Mouse (Mus musculus) heart, embryonic 15.5 days (tissue): ENCODE measurements around the gene P4ha2. TPM values are rescaled to one million over a fixed set of nuclear protein-coding genes. Genes with fewer than 3 reads are reported as not detected.

Experiments
- ATAC-seq: fragments of 200-750 bp; cut with Nextera tagmentation; replicated peaks from 2 replicates; pipeline ENCODE4 v1.8.0; 2017; ENCODE audit warnings: low read depth, moderate TSS enrichment; ENCODE audit not compliant: insufficient number of reproducible peaks, insufficient read depth, low FRiP score
- H3K27ac ChIP-seq: fragments of 300-500 bp; sonication (generic); 2 replicates; pipeline ENCODE4 v1.5.1; 2015; ENCODE audit warnings: mild to moderate bottlenecking, inconsistent platforms
- H3K27me3 ChIP-seq: fragments of 300-500 bp; sonication (generic); 2 replicates; pipeline ENCODE4 v1.6.1; 2015; ENCODE audit warnings: inconsistent platforms
- H3K36me3 ChIP-seq: fragments of 300-500 bp; sonication (generic); 2 replicates; pipeline ENCODE4 v1.6.1; 2015; ENCODE audit warnings: mild to moderate bottlenecking, inconsistent platforms
- H3K4me1 ChIP-seq: fragments of 300-500 bp; sonication (generic); replicated peaks from 2 replicates; pipeline ENCODE4 v1.6.1; 2015; ENCODE audit warnings: inconsistent platforms
- H3K4me2 ChIP-seq: fragments of 300-500 bp; sonication (generic); 2 replicates; pipeline ENCODE4 v1.6.1; 2015; ENCODE audit warnings: inconsistent platforms, mild to moderate bottlenecking, moderate library complexity
- H3K4me3 ChIP-seq: fragments of 300-500 bp; sonication (generic); 2 replicates; pipeline ENCODE4 v1.5.1; 2015; ENCODE audit warnings: mild to moderate bottlenecking, inconsistent platforms
- H3K9ac ChIP-seq: fragments of 300-500 bp; sonication (generic); 2 replicates; pipeline ENCODE4 v1.6.1; 2015; ENCODE audit warnings: mild to moderate bottlenecking, inconsistent platforms
- H3K9me3 ChIP-seq: fragments of 300-500 bp; sonication (generic); replicated peaks from 2 replicates; pipeline ENCODE4 v1.6.1; 2016; ENCODE audit warnings: inconsistent platforms
- WGBS: fragments of 180-500 bp; shearing (Covaris S2); methylation state at CpG from one replicate; pipeline ENCODE4 v1.1.7; 2015; ENCODE audit warnings: mixed read lengths; 5-methylcytosine and 5-hydroxymethylcytosine counted together
- polyA plus RNA-seq: library from polyadenylated mRNA; unstranded; fragments of >200 nt; fragmentation: Nextera tagmentation; extraction: Ambion mirVana; gene quantifications from 2 replicates; pipeline ENCODE4 v1.2.1, GENCODE M21; 2015

Gene P4ha2
- 46.0 and 54.6 TPM in 2 replicates for polyA plus RNA-seq

GRCm38 (mm10) chr11:54100045-54100691 lies at the start of gene P4ha2:
Gene P4ha2, plus strand, starts transcription at chr11:54100095.
- no peaks in the 10 kb centered on the region for H3K9me3 ChIP-seq
- H3K36me3 ChIP-seq, result no peaks in the 10 kb centered on the region
- peak within 1 kb of the TSS; percentile 81 for H3K4me3 ChIP-seq
- peaks cover 35% of the 10 kb centered on the region for H3K4me1 ChIP-seq
- peaks cover 7% of the 10 kb centered on the region for H3K27me3 ChIP-seq
- no peak for ATAC-seq
- peak within 1 kb of the TSS; percentile 98 for H3K4me2 ChIP-seq
- peak within 1 kb of the TSS; percentile 26; the same call in 1 of the 2 replicates for H3K27ac ChIP-seq
- WGBS, result 54% methylated on average over 10 of the region's 10 CpGs
- H3K9ac ChIP-seq, result peak within 1 kb of the TSS; percentile 75

- WGBS, result 77% methylated on average over 2 of the region's 2 CpGs
- no peak overlapping the region for H3K9ac ChIP-seq
- H3K4me1 ChIP-seq, result no peaks in the 10 kb centered on the region
- no peak overlapping the region for H3K4me2 ChIP-seq
- no peaks in the 10 kb centered on the region for H3K27me3 ChIP-seq
- no peaks in the 10 kb centered on the region for H3K9me3 ChIP-seq
- H3K4me3 ChIP-seq, result no peak overlapping the region
- ATAC-seq, result no peak
- no peak overlapping the region for H3K27ac ChIP-seq
- no peaks in the 10 kb centered on the region for H3K36me3 ChIP-seq
Measured at GRCm38 (mm10) chr11:54050205-54050604, 49.7 kb upstream of the P4ha2 start.

- H3K4me1 ChIP-seq, result no peaks in the 10 kb centered on the region
- no peak overlapping the region for H3K4me3 ChIP-seq
- H3K4me2 ChIP-seq, result no peak overlapping the region
- H3K27ac ChIP-seq, result no peak overlapping the region
- H3K9me3 ChIP-seq, result no peaks in the 10 kb centered on the region
- no peak for ATAC-seq
- H3K27me3 ChIP-seq, result 0 out of 2 replicates have a peak, but pooled peaks cover 4% of the 10 kb centered on the region
- no peak overlapping the region for H3K9ac ChIP-seq
- no peaks in the 10 kb centered on the region for H3K36me3 ChIP-seq
- 82% methylated on average over 7 of the region's 7 CpGs for WGBS
Measured at GRCm38 (mm10) chr11:54051161-54051560, 48.7 kb upstream of the P4ha2 start.

GRCm38 (mm10) chr11:54052128-54052527 lies 47.8 kb upstream of the P4ha2 start:
- Histone ChIP-seq H3K4me2 (no peak overlapping the region), H3K9me3 (no peaks in the 10 kb centered on the region), H3K4me1 (no peaks in the 10 kb centered on the region), H3K27ac (no peak overlapping the region), H3K27me3 (0 out of 2 replicates have a peak, but pooled peaks cover 4% of the 10 kb centered on the region), H3K4me3 (no peak overlapping the region), H3K9ac (no peak overlapping the region), H3K36me3 (no peaks in the 10 kb centered on the region)
- no peak for ATAC-seq
- WGBS, result 85% methylated on average over 5 of the region's 5 CpGs

GRCm38 (mm10) chr11:54053090-54053489 lies 46.8 kb upstream of the P4ha2 start:
- peaks cover 2% of the 10 kb centered on the region for H3K4me1 ChIP-seq
- 71% methylated on average over 7 of the region's 7 CpGs for WGBS
- H3K36me3 ChIP-seq, result no peaks in the 10 kb centered on the region
- H3K4me2 ChIP-seq, result no peak overlapping the region
- H3K27ac ChIP-seq, result no peak overlapping the region
- ATAC-seq, result no peak
- 0 out of 2 replicates have a peak, but pooled peaks cover 4% of the 10 kb centered on the region for H3K27me3 ChIP-seq
- H3K4me3 ChIP-seq, result no peak overlapping the region
- H3K9me3 ChIP-seq, result no peaks in the 10 kb centered on the region
- H3K9ac ChIP-seq, result no peak overlapping the region

GRCm38 (mm10) chr11:54054257-54054656 lies 45.6 kb upstream of the P4ha2 start:
- Histone ChIP-seq H3K9ac (no peak overlapping the region), H3K4me3 (no peak overlapping the region), H3K4me2 (no peak overlapping the region), H3K4me1 (peaks cover 13% of the 10 kb centered on the region), H3K27ac (no peak overlapping the region), H3K36me3 (no peaks in the 10 kb centered on the region), H3K9me3 (no peaks in the 10 kb centered on the region), H3K27me3 (0 out of 2 replicates have a peak, but pooled peaks cover 4% of the 10 kb centered on the region)
- ATAC-seq, result no peak
- 33% methylated on average over 6 of the region's 6 CpGs for WGBS

GRCm38 (mm10) chr11:54056132-54056531 lies 43.8 kb upstream of the P4ha2 start:
- peaks cover 30% of the 10 kb centered on the region for H3K4me1 ChIP-seq
- H3K9me3 ChIP-seq, result no peaks in the 10 kb centered on the region
- no peak overlapping the region for H3K9ac ChIP-seq
- H3K27me3 ChIP-seq, result 0 out of 2 replicates have a peak, but pooled peaks cover 9% of the 10 kb centered on the region
- H3K36me3 ChIP-seq, result no peaks in the 10 kb centered on the region
- no peak for ATAC-seq
- 70% methylated on average over 8 of the region's 8 CpGs for WGBS
- no peak overlapping the region for H3K27ac ChIP-seq
- H3K4me2 ChIP-seq, result no peak overlapping the region
- H3K4me3 ChIP-seq, result no peak overlapping the region

- Histone ChIP-seq H3K4me2 (no peak overlapping the region), H3K36me3 (no peaks in the 10 kb centered on the region), H3K4me3 (no peak overlapping the region), H3K9ac (no peak overlapping the region), H3K9me3 (no peaks in the 10 kb centered on the region), H3K27ac (no peak overlapping the region), H3K27me3 (0 out of 2 replicates have a peak, but pooled peaks cover 9% of the 10 kb centered on the region), H3K4me1 (peaks cover 40% of the 10 kb centered on the region)
- 41% methylated on average over 2 of the region's 2 CpGs for WGBS
- ATAC-seq, result no peak
Measured at GRCm38 (mm10) chr11:54057428-54057827, 42.5 kb upstream of the P4ha2 start.

- 0 out of 2 replicates have a peak, but pooled peaks cover 10% of the 10 kb centered on the region for H3K27me3 ChIP-seq
- no peak for ATAC-seq
- 59% methylated on average over 10 of the region's 10 CpGs for WGBS
- H3K9me3 ChIP-seq, result no peaks in the 10 kb centered on the region
- H3K4me3 ChIP-seq, result no peak overlapping the region
- H3K9ac ChIP-seq, result no peak overlapping the region
- peaks cover 47% of the 10 kb centered on the region for H3K4me1 ChIP-seq
- no peak overlapping the region for H3K27ac ChIP-seq
- H3K36me3 ChIP-seq, result no peaks in the 10 kb centered on the region
- no peak overlapping the region for H3K4me2 ChIP-seq
Measured at GRCm38 (mm10) chr11:54058056-54058617, 41.8 kb upstream of the P4ha2 start.

GRCm38 (mm10) chr11:54058643-54059042 lies 41.3 kb upstream of the P4ha2 start:
- WGBS, result 22% methylated on average over 6 of the region's 6 CpGs
- ATAC-seq, result no peak
- Histone ChIP-seq H3K4me2 (no peak overlapping the region), H3K36me3 (no peaks in the 10 kb centered on the region), H3K9ac (no peak overlapping the region), H3K27ac (0 out of 2 replicates have a peak overlapping the region, but pooled peaks have one; percentile 14), H3K4me3 (no peak overlapping the region), H3K4me1 (peaks cover 48% of the 10 kb centered on the region), H3K9me3 (no peaks in the 10 kb centered on the region), H3K27me3 (0 out of 2 replicates have a peak, but pooled peaks cover 15% of the 10 kb centered on the region)

- 0 out of 2 replicates have a peak, but pooled peaks cover 21% of the 10 kb centered on the region for H3K27me3 ChIP-seq
- no peaks in the 10 kb centered on the region for H3K36me3 ChIP-seq
- WGBS, result 71% methylated on average over 1 of the region's 1 CpGs
- no peak for ATAC-seq
- peaks cover 54% of the 10 kb centered on the region for H3K4me1 ChIP-seq
- no peak overlapping the region for H3K4me3 ChIP-seq
- 0 out of 2 replicates have a peak overlapping the region, but pooled peaks have one; percentile 14 for H3K27ac ChIP-seq
- H3K4me2 ChIP-seq, result no peak overlapping the region
- H3K9me3 ChIP-seq, result no peaks in the 10 kb centered on the region
- H3K9ac ChIP-seq, result no peak overlapping the region
Measured at GRCm38 (mm10) chr11:54059526-54059925, 40.4 kb upstream of the P4ha2 start.
